In the genomic region with DNA sequence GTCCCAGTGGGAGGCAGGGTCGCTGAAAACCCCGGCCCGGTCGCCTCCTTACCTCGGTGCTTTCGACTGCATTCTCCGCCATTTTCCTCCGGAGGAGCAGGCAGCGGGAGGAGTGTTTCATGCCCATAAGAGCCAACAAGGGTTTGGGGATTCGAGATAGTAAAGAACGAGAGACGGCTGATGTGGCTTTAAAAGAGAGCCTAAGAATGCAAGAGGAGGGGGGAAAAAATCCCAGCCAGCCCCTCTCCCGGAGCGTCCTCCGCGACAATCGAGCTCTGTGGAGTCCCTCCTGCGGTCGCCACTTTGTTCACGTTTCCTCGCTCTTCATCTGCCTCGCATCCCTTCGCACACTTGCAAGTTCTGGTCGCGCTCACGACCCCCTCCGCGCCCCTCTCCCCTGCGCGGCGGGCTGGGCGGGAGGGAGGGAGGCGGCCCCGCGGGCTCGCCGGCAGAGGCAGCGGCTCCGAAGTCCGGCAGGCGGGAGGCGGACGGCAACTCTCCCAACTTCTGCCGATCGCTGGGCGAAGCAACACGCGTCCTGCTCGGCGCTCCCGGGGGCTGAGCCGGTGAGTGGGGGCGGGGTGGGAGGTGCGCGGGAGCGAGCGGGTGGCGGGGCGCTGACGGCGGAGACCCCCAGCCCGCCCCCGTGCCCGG, we compare ENCODE assay signal across 11 mouse cellular contexts. TPM values are rescaled to one million over a fixed set of nuclear protein-coding genes. Genes with fewer than 3 reads are reported as not detected.
A peak's percentile ranks its signal among the peaks of the same experiment; 100 is the strongest.
DNase-seq lines count a peak whose midpoint lies in the region; ATAC-seq and TF ChIP-seq lines count a peak whose summit lies in the region.
"Had no signal": no experiment of that assay in that cellular context is flagged by ENCODE, and none has a peak within 500 bp of the region (broad histone marks: within the 10 kb centered on the region; RNA-seq: fewer than 3 reads in every experiment).

No protein-coding gene starts in this region.

- peak overlapping the region; percentile 52 for H3K4me3 ChIP-seq in heart, embryonic 12.5 days
- H3K4me3 ChIP-seq in E14TG2a.4 (replicated peaks; ENCODE audit: low read length): peak overlapping the region; percentile 86
- peak overlapping the region; percentile 26 for H3K4me3 ChIP-seq in intestine, postnatal 0 days (ENCODE audit: low read depth, low read length)
- H3K4me3 ChIP-seq in neural tube, embryonic 14.5 days (ENCODE audit: low read depth, low read length): peak overlapping the region; percentile 73

- H3K36me3 ChIP-seq in heart, embryonic 12.5 days: no peaks in the 10 kb centered on the region
- peaks cover 10% of the 10 kb centered on the region; the same call in 1 of the 2 replicates for H3K36me3 ChIP-seq in E14TG2a.4 (ENCODE audit: insufficient read depth, low read length)
- H3K36me3 ChIP-seq in intestine, postnatal 0 days (ENCODE audit: control insufficient read depth, insufficient read depth): no peaks in the 10 kb centered on the region
- no peaks in the 10 kb centered on the region for H3K36me3 ChIP-seq in neural tube, embryonic 14.5 days (ENCODE audit: control insufficient read depth, insufficient read depth, low read length)

- H3K9me3 ChIP-seq in heart, embryonic 12.5 days (replicated peaks): no peaks in the 10 kb centered on the region
- no peaks in the 10 kb centered on the region for H3K9me3 ChIP-seq in E14TG2a.4 (ENCODE audit: low read length)
- H3K9me3 ChIP-seq in intestine, postnatal 0 days (ENCODE audit: control insufficient read depth): no peaks in the 10 kb centered on the region
- H3K9me3 ChIP-seq in neural tube, embryonic 14.5 days (ENCODE audit: control insufficient read depth, low read length): no peaks in the 10 kb centered on the region

- peaks cover 72% of the 10 kb centered on the region for H3K27me3 ChIP-seq in heart, embryonic 12.5 days (replicated peaks)
- peaks cover 68% of the 10 kb centered on the region for H3K27me3 ChIP-seq in E14TG2a.4 (ENCODE audit: insufficient read depth, low read length)
- peaks cover 66% of the 10 kb centered on the region for H3K27me3 ChIP-seq in intestine, postnatal 0 days (replicated peaks; ENCODE audit: control insufficient read depth, insufficient read depth, low read length)
- H3K27me3 ChIP-seq in neural tube, embryonic 14.5 days (ENCODE audit: control insufficient read depth, insufficient read depth, low read length): peaks cover 2% of the 10 kb centered on the region; the same call in 1 of the 2 replicates

- no peak overlapping the region for H3K27ac ChIP-seq in heart, embryonic 12.5 days (ENCODE audit: poor library complexity, severe bottlenecking)
- H3K27ac ChIP-seq in intestine, postnatal 0 days (ENCODE audit: low read depth, low read length): no peak overlapping the region
- peak overlapping the region; percentile 80 for H3K27ac ChIP-seq in neural tube, embryonic 14.5 days (ENCODE audit: low read depth, low read length)
- H3K27ac ChIP-seq: macrophage had no signal

- H3K4me1 ChIP-seq in heart, embryonic 12.5 days (replicated peaks): peaks cover 46% of the 10 kb centered on the region
- H3K4me1 ChIP-seq in E14TG2a.4 (replicated peaks; ENCODE audit: low read depth, low read length): peaks cover 71% of the 10 kb centered on the region
- no peaks in the 10 kb centered on the region; the same call in none of the 2 replicates for H3K4me1 ChIP-seq in intestine, postnatal 0 days (replicated peaks; ENCODE audit: control insufficient read depth, insufficient read depth, low read length)
- H3K4me1 ChIP-seq in neural tube, embryonic 14.5 days (ENCODE audit: control insufficient read depth, insufficient read depth, low read length): peaks cover 17% of the 10 kb centered on the region; the same call in 1 of the 2 replicates

- peak overlapping the region; percentile 45 for H3K9ac ChIP-seq in heart, embryonic 12.5 days
- no peak overlapping the region for H3K9ac ChIP-seq in intestine, postnatal 0 days (ENCODE audit: low read depth, low read length)
- H3K9ac ChIP-seq in neural tube, embryonic 14.5 days (replicated peaks; ENCODE audit: low read depth, low read length): peak overlapping the region; percentile 75

- ATAC-seq in heart, embryonic 12.5 days (ENCODE audit: insufficient number of reproducible peaks, low FRiP score): no peak
- ATAC-seq in intestine, postnatal 0 days: no peak
- peak; percentile 35 for ATAC-seq in neural tube, embryonic 14.5 days (ENCODE audit: low read depth)

- DNase-seq in heart, postnatal 14 days: no peak
- DNase-seq in embryo, embryonic 9.5 days (ENCODE audit: extremely low spot score): peak; percentile 45
- DNase-seq in testis, postnatal 14 days (ENCODE audit: low spot score): no peak
- DNase-seq in ovary, postnatal 14 days (ENCODE audit: low spot score): no peak

- peak overlapping the region; percentile 89 for H3K4me2 ChIP-seq in heart, embryonic 12.5 days
- H3K4me2 ChIP-seq in intestine, postnatal 0 days (replicated peaks; ENCODE audit: low read depth): peak overlapping the region; percentile 54
- peak overlapping the region; percentile 81 for H3K4me2 ChIP-seq in neural tube, embryonic 14.5 days (ENCODE audit: low read depth, low read length)

- intact Hi-C loops in heart, postnatal 14 days (cut with DNase I): no loop called here

- no peak for TF ChIP-seq CTCF in E14TG2a.4 (conservative IDR thresholded peaks at IDR 0.05; ENCODE audit: low read length)
- no peak for TF ChIP-seq CTCF in intestine, postnatal 0 days (IDR thresholded peaks at IDR 0.05; ENCODE audit: low read depth)

- WGBS in heart, embryonic 12.5 days: under 1% methylated on average over 58 of the region's 64 CpGs
- under 1% methylated on average over 40 of the region's 64 CpGs for whole genome bisulfite sequencing in intestine, postnatal 0 days
- WGBS in neural tube, embryonic 14.5 days: under 1% methylated on average over 55 of the region's 64 CpGs

RNA-seq across cellular contexts. Expression of a gene that starts 0.5 kb away (rescaled TPM):
- polyA plus RNA-seq in heart, embryonic 12.5 days (2016; fragmentation: Nextera tagmentation; extraction: Ambion mirVana): 0.79 and 0.96 TPM in 2 replicates
- total RNA-seq in heart, postnatal 14 days (2021): not detected
- 0.17 and 0.26 TPM in 2 replicates for polyA plus RNA-seq in intestine, postnatal 0 days (2015; fragmentation: Nextera tagmentation; extraction: Ambion mirVana)
- polyA plus RNA-seq in neural tube, embryonic 14.5 days (2014; fragmentation: Nextera tagmentation; extraction: Ambion mirVana): 43.6 and 45.9 TPM in 2 replicates
- total RNA-seq: common myeloid progenitor, adult 5-6 weeks had no signal
- polyA plus RNA-seq: C2C12, macrophage had no signal

Comparison
In these comparisons a context has a peak if more than half of its experiments do, and no peak if none do; other contexts are left out.
1. H3K4me3 ChIP-seq: peak in every context shown above with its lines; median percentile 86 in E14TG2a.4; 73 in neural tube, embryonic 14.5 days; 52 in heart, embryonic 12.5 days; 26 in intestine, postnatal 0 days.
2. RNA of a gene that starts 0.5 kb away (polyA plus RNA-seq): 43.6 to 45.9 TPM in neural tube, embryonic 14.5 days; 0.79 to 0.96 TPM in heart, embryonic 12.5 days and 0.17 to 0.26 TPM in intestine, postnatal 0 days; every median in the first group is over 10 times any median in the second.
3. Peak in every context shown above with its lines, with median percentiles within 50 percentile points of each other: H3K4me2 ChIP-seq.